Mouse (Mus musculus) brain, embryonic 14.5 days (tissue): ENCODE measurements around the gene Ky.

ENCODE experiments used
- CTCF ChIP-seq: fragments of 200-500 bp; IDR thresholded peaks from 2 replicates; pipeline ENCODE4 v1.5.1; 2012; ENCODE audit warnings: inconsistent platforms, mild to moderate bottlenecking, moderate library complexity, borderline replicate concordance; ENCODE audit not compliant: insufficient read depth, insufficient read length; ENCODE audit errors: extremely low read depth
- POLR2A ChIP-seq: fragments of 200-500 bp; IDR thresholded peaks from 2 replicates; pipeline ENCODE4 v1.6.1; 2012; ENCODE audit warnings: mild to moderate bottlenecking, inconsistent platforms, borderline replicate concordance; ENCODE audit not compliant: poor library complexity, insufficient read depth, insufficient read length, severe bottlenecking; ENCODE audit errors: extremely low read depth

DNA sequence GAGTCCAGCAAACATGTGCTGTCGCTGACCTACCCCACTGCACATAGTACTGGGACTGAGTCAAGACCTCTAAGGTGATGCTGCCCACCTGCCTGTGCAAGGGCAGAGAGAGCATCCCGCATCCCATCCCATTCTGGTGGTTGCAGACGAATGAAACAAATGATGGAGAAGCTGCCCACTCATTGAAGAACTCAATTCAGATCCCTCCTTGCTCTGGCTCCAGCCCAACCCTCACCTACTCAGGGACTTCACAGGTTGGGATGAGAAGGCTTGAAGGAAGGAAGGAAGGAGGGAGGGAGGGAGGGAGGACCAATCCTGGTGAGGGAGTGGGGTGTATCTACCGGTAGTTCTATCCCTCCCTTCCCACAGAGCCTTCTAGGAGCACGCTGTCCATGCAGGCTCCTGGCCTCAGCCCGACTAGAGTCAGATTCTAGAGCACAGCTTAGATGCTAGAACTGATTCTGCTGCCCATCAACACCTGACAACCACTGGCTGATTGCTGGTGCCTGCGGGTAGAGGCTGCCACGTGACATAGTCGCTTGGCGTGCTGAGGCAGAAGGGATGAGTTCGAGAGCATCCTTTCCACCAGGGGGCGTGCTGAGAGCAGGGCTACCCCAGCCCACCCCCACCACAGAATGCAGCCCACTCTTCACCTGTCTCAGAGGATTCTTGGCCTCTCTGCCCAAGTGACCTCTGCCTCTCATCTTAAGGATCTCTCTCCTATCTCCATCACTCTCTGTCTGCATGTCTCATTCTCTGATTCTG is 13.3 kb upstream of the Ky start:
- TF ChIP-seq CTCF (peak; percentile 45), POLR2A (no peak)
